26 mouse cellular contexts compared by ENCODE assay signal in the genomic region with DNA sequence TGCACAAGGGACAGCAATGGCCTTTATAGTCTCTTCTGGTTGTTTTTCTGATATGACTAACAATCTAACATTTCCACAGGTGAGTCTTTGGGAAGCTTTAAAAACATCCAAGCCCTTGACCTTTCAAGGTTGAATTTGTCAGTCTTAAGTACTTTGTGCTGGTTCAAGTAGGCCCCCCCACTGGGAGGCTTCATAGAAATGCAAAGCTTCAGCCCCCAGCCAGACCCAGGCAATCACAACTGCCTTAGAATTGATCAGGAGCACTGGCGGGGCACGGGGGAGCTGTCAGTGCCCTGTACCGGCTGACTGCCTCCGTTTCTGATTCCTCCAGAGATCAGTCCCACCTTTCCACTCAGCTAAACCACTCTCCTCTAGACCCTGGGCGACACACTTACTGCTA. TPM values are rescaled to one million over a fixed set of nuclear protein-coding genes. Genes with fewer than 3 reads are reported as not detected.
A peak's percentile ranks its signal among the peaks of the same experiment; 100 is the strongest.
DNase-seq lines count a peak whose midpoint lies in the region; ATAC-seq and TF ChIP-seq lines count a peak whose summit lies in the region.
"Had no signal": no experiment of that assay in that cellular context is flagged by ENCODE, and none has a peak within 500 bp of the region (broad histone marks: within the 10 kb centered on the region; RNA-seq: fewer than 3 reads in every experiment).

No protein-coding gene starts in this region.

- TF ChIP-seq EP300 in lung, postnatal 0 days (IDR thresholded peaks at IDR 0.05), result no peak
- TF ChIP-seq EP300 in ES-Bruce4 (IDR thresholded peaks at IDR 0.05; ENCODE audit: insufficient read depth, low read depth, low read length), result peak; percentile 92

- 31% methylated on average over 5 of the region's 5 CpGs for WGBS in lung, postnatal 0 days

- ATAC-seq in lung, postnatal 0 days, result no peak
- ATAC-seq: forebrain, embryonic 14.5 days; hindbrain, postnatal 0 days; inflammation-experienced regulatory T-cells, adult 6 months; intestine, embryonic 16.5 days had no signal

- no peak for TF ChIP-seq POLR2A in ES-Bruce4 (IDR thresholded peaks at IDR 0.05; ENCODE audit: insufficient read depth, low read length)

- no peak overlapping the region for H3K4me3 ChIP-seq in lung, postnatal 0 days (ENCODE audit: low read depth, low read length)
- peak overlapping the region; percentile 45 for H3K4me3 ChIP-seq in ES-Bruce4 (ENCODE audit: low read depth, low read length)
- no peak overlapping the region for H3K4me3 ChIP-seq in left cerebral cortex, adult 2 months
- H3K4me3 ChIP-seq: embryonic facial prominence, embryonic 12.5 days; embryonic facial prominence, embryonic 15.5 days; heart, embryonic 13.5 days had no signal

- 0 out of 2 replicates have a peak overlapping the region, but pooled peaks have one; percentile 32 for H3K27ac ChIP-seq in lung, postnatal 0 days (ENCODE audit: low read length)
- H3K27ac ChIP-seq in ES-Bruce4 (ENCODE audit: insufficient read depth, low read length), result peak overlapping the region; percentile 97
- H3K27ac ChIP-seq in left cerebral cortex, adult 2 months, result no peak overlapping the region
- H3K27ac ChIP-seq: embryonic facial prominence, embryonic 12.5 days; embryonic facial prominence, embryonic 15.5 days; heart, embryonic 13.5 days; hindbrain, embryonic 14.5 days; hindbrain, postnatal 0 days had no signal

- no peaks in the 10 kb centered on the region for H3K27me3 ChIP-seq in lung, postnatal 0 days (replicated peaks; ENCODE audit: insufficient read depth, low read length)
- no peaks in the 10 kb centered on the region for H3K27me3 ChIP-seq in ES-Bruce4 (ENCODE audit: control insufficient read depth, insufficient read depth, low read length, poor library complexity, severe bottlenecking)
- H3K27me3 ChIP-seq: CH12.LX; embryonic facial prominence, embryonic 12.5 days; embryonic facial prominence, embryonic 15.5 days; heart, embryonic 13.5 days had no signal

- H3K9ac ChIP-seq in lung, postnatal 0 days (replicated peaks; ENCODE audit: low read depth), result no peak overlapping the region
- peak overlapping the region; percentile 15 for H3K9ac ChIP-seq in ES-Bruce4 (ENCODE audit: low read depth, poor library complexity, severe bottlenecking)
- H3K9ac ChIP-seq: embryonic facial prominence, embryonic 12.5 days; embryonic facial prominence, embryonic 15.5 days; hindbrain, embryonic 14.5 days had no signal

- H3K9me3 ChIP-seq in lung, postnatal 0 days (ENCODE audit: low read length), result no peaks in the 10 kb centered on the region
- H3K9me3 ChIP-seq in ES-Bruce4 (replicated peaks; ENCODE audit: control insufficient read depth, insufficient read depth, low read length, poor library complexity, severe bottlenecking), result no peaks in the 10 kb centered on the region
- H3K9me3 ChIP-seq: embryonic facial prominence, embryonic 12.5 days; embryonic facial prominence, embryonic 15.5 days; heart, embryonic 13.5 days had no signal

- no peaks in the 10 kb centered on the region; the same call in 1 of the 2 replicates for H3K4me1 ChIP-seq in lung, postnatal 0 days (ENCODE audit: insufficient read depth, low read depth, low read length)
- peaks cover 3% of the 10 kb centered on the region for H3K4me1 ChIP-seq in ES-Bruce4 (ENCODE audit: control insufficient read depth, insufficient read depth, low read length)
- H3K4me1 ChIP-seq: embryonic facial prominence, embryonic 12.5 days had no signal

- no peak overlapping the region for H3K4me2 ChIP-seq in lung, postnatal 0 days (replicated peaks; ENCODE audit: low read depth, low read length)
- H3K4me2 ChIP-seq: embryonic facial prominence, embryonic 15.5 days; heart, embryonic 13.5 days; hindbrain, embryonic 14.5 days had no signal

- DNase-seq in lung, postnatal 0 days (ENCODE audit: low spot score), result no peak
- no peak for DNase-seq in lung, adult 18-20 months
- DNase-seq in R1 (ENCODE audit: low read depth, low spot score), result peak; percentile 99
- no peak for DNase-seq in left cerebral cortex, adult 2 months (ENCODE audit: extremely low spot score in 1 of 2, low spot score in 2 of 2)
- DNase-seq in kidney, postnatal 25 days, result no peak
- no peak for DNase-seq in adrenal gland, postnatal 36 days
- DNase-seq: adrenal gland, adult 2 months; adrenal gland, postnatal 14 days; B cell, adult 2 months; cerebellum, adult 18-20 months; cerebellum, adult 9-10 months; cerebellum, postnatal 25 days; gastrocnemius, postnatal 25 days; heart, adult 18-20 months; heart, postnatal 14 days; heart, postnatal 4 days had no signal

- H3K36me3 ChIP-seq in lung, postnatal 0 days (ENCODE audit: insufficient read depth, low read length), result no peaks in the 10 kb centered on the region
- peaks cover under 1% of the 10 kb centered on the region; the same call in 1 of the 2 replicates for H3K36me3 ChIP-seq in ES-Bruce4 (ENCODE audit: control insufficient read depth, insufficient read depth, low read length, poor library complexity, severe bottlenecking)
- H3K36me3 ChIP-seq: embryonic facial prominence, embryonic 12.5 days; embryonic facial prominence, embryonic 15.5 days had no signal

- intact Hi-C loops in left cerebral cortex, adult 2 months (cut with DNase I), result no loop called here

- TF ChIP-seq CTCF in lung, postnatal 0 days (IDR thresholded peaks at IDR 0.05), result no peak
- no peak for TF ChIP-seq CTCF in ES-Bruce4 (IDR thresholded peaks at IDR 0.05; ENCODE audit: low read depth, low read length)
- no peak for TF ChIP-seq CTCF in left cerebral cortex, adult 2 months (IDR thresholded peaks at IDR 0.05)

RNA-seq across cellular contexts. Expression of gene Max, which starts 3.1 kb away (rescaled TPM):
- 17.5 and 20.9 TPM in 2 replicates for polyA plus RNA-seq in lung, postnatal 0 days (2015; fragmentation: Nextera tagmentation; extraction: Ambion mirVana)
- 84.4 and 101 TPM in 2 replicates for polyA plus RNA-seq in ES-Bruce4 (2011; ENCODE audit: insufficient read depth, insufficient read length, low read depth, missing spikeins)
- 10 to 100 TPM; 79.3 to 81.0 TPM for total RNA-seq in left cerebral cortex, adult 2 months (2021)
- total RNA-seq in adrenal gland, postnatal 36 days (2021), result 10 to 100 TPM; 63.4 to 73.8 TPM
